Mouse (Mus musculus): ENCODE results near the gene Sult2a2.
"Not testable (repeated sequence)": the region's sequence is repeated elsewhere in the genome, so short reads cannot be mapped to it uniquely, and the experiment has no call there.

- TF ChIP-seq CTCF (IDR thresholded peaks at IDR 0.05; ENCODE audit: low read depth, low read length); POLR2AphosphoS5 (IDR thresholded peaks at IDR 0.05; ENCODE audit: insufficient replicate concordance, low read depth, low read length): not testable (repeated sequence)
These were observed at the start of gene Sult2a2 for GRCm38 (mm10) chr7:13733205-13733604.
